ENCODE assay signal across 8 mouse cellular contexts in genomic region chr14:52256311-52257175, GRCm38 (mm10). TPM values are rescaled to one million over a fixed set of nuclear protein-coding genes. Genes with fewer than 3 reads are reported as not detected.
DNase-seq lines count a peak whose midpoint lies in the region; ATAC-seq and TF ChIP-seq lines count a peak whose summit lies in the region.

No protein-coding gene starts in this region.

- H3K9me3 ChIP-seq in hindbrain, embryonic 13.5 days: no peaks in the 10 kb centered on the region
- H3K9me3 ChIP-seq in liver, embryonic 13.5 days (replicated peaks): no peaks in the 10 kb centered on the region

- WGBS in cerebellum, adult 2 months: 2% methylated on average over 18 of the region's 18 CpGs
- 11% methylated on average over 18 of the region's 18 CpGs for WGBS in hindbrain, embryonic 13.5 days
- 3% methylated on average over 18 of the region's 18 CpGs for WGBS in liver, embryonic 13.5 days (ENCODE audit: insufficient replicate concordance)
- WGBS in olfactory bulb, adult 2 months: 4% methylated on average over 18 of the region's 18 CpGs

- H3K9ac ChIP-seq in hindbrain, embryonic 13.5 days: peak overlapping the region; percentile 92
- peak overlapping the region; percentile 89 for H3K9ac ChIP-seq in liver, embryonic 13.5 days

- no peak for TF ChIP-seq CTCF in cerebellum, adult 2 months (IDR thresholded peaks at IDR 0.05; ENCODE audit: borderline replicate concordance, insufficient read depth, low read depth, low read length)
- no peak for TF ChIP-seq CTCF in olfactory bulb, adult 2 months (IDR thresholded peaks at IDR 0.05; ENCODE audit: insufficient read depth, low read depth, low read length)

- no peak for TF ChIP-seq POLR2A in cerebellum, adult 2 months (IDR thresholded peaks at IDR 0.05; ENCODE audit: borderline replicate concordance, insufficient read depth, low read length)
- no peak for TF ChIP-seq POLR2A in olfactory bulb, adult 2 months (IDR thresholded peaks at IDR 0.05; ENCODE audit: insufficient read depth, low read depth, low read length)

- H3K4me3 ChIP-seq in cerebellum, adult 2 months (replicated peaks; ENCODE audit: insufficient read depth, low read depth, low read length): peak overlapping the region; percentile 83
- H3K4me3 ChIP-seq in hindbrain, embryonic 13.5 days: peak overlapping the region; percentile 90
- peak overlapping the region; percentile 79 for H3K4me3 ChIP-seq in liver, embryonic 13.5 days (replicated peaks)
- H3K4me3 ChIP-seq in olfactory bulb, adult 2 months (ENCODE audit: insufficient read depth, low read depth, low read length): peak overlapping the region; percentile 86

- peak overlapping the region; percentile 58; the same call in 1 of the 2 replicates for H3K27ac ChIP-seq in cerebellum, adult 2 months (ENCODE audit: insufficient read depth, low read length)
- peak overlapping the region; percentile 96 for H3K27ac ChIP-seq in hindbrain, embryonic 13.5 days
- peak overlapping the region; percentile 95 for H3K27ac ChIP-seq in liver, embryonic 13.5 days
- 0 out of 2 replicates have a peak overlapping the region, but pooled peaks have one; percentile 56 for H3K27ac ChIP-seq in olfactory bulb, adult 2 months (ENCODE audit: insufficient read depth, low read depth, low read length)

- no peaks in the 10 kb centered on the region; the same call in 1 of the 2 replicates for H3K4me1 ChIP-seq in cerebellum, adult 2 months (ENCODE audit: control insufficient read depth, insufficient read depth, low read length)
- peaks cover 23% of the 10 kb centered on the region for H3K4me1 ChIP-seq in hindbrain, embryonic 13.5 days (replicated peaks)
- peaks cover 47% of the 10 kb centered on the region for H3K4me1 ChIP-seq in liver, embryonic 13.5 days (replicated peaks)
- no peaks in the 10 kb centered on the region for H3K4me1 ChIP-seq in olfactory bulb, adult 2 months (ENCODE audit: control insufficient read depth, insufficient read depth, low read length)

- peak overlapping the region; percentile 84 for H3K4me2 ChIP-seq in hindbrain, embryonic 13.5 days
- peak overlapping the region; percentile 84 for H3K4me2 ChIP-seq in liver, embryonic 13.5 days

- H3K27me3 ChIP-seq in cerebellum, adult 2 months (ENCODE audit: control insufficient read depth, insufficient read depth, low read length): no peaks in the 10 kb centered on the region
- no peaks in the 10 kb centered on the region for H3K27me3 ChIP-seq in hindbrain, embryonic 13.5 days
- no peaks in the 10 kb centered on the region for H3K27me3 ChIP-seq in liver, embryonic 13.5 days

- DNase-seq in cerebellum, adult 2 months: peak; percentile 18 to 22
- DNase-seq in cerebellum, adult 11 months: no peak
- DNase-seq in 416B (ENCODE audit: low read depth): peak; percentile 57
- peak; percentile 11 to 17 for DNase-seq in cerebellum, postnatal 10 days
- peak; percentile 37 for DNase-seq in liver, embryonic 13.5 days
- DNase-seq in urinary bladder, postnatal 4 days (ENCODE audit: low spot score in 2 of 2): no peak

- H3K36me3 ChIP-seq in hindbrain, embryonic 13.5 days: peaks cover 8% of the 10 kb centered on the region
- no peaks in the 10 kb centered on the region for H3K36me3 ChIP-seq in liver, embryonic 13.5 days

- ATAC-seq in hindbrain, embryonic 13.5 days (ENCODE audit: low FRiP score): no peak
- no peak for ATAC-seq in liver, embryonic 13.5 days (ENCODE audit: low read depth)

RNA-seq across cellular contexts. Expression of gene Chd8, which starts 1.0 kb away (rescaled TPM):
- polyA plus RNA-seq in cerebellum, adult 2 months (2012; rRNA removed): 66.8 and 67.6 TPM in 2 replicates
- polyA plus RNA-seq in hindbrain, embryonic 13.5 days (2015; fragmentation: Nextera tagmentation; extraction: Ambion mirVana): 42.4 and 43.8 TPM in 2 replicates
- polyA plus RNA-seq in liver, embryonic 13.5 days (2015; fragmentation: Nextera tagmentation; extraction: Ambion mirVana): 12.1 TPM in 2 replicates
- polyA plus RNA-seq in olfactory bulb, adult 2 months (2012; ENCODE audit: insufficient read depth, insufficient read length, low replicate concordance, missing spikeins): 792 TPM in 1 of 2 replicates, not detected in the other

RNA-seq across cellular contexts. Expression of gene Tox4, which starts 22.4 kb away (rescaled TPM):
- polyA plus RNA-seq in cerebellum, adult 2 months (2012; rRNA removed): 40.2 and 45.2 TPM in 2 replicates
- polyA plus RNA-seq in hindbrain, embryonic 13.5 days (2015; fragmentation: Nextera tagmentation; extraction: Ambion mirVana): 55.5 and 59.6 TPM in 2 replicates
- 19.8 and 20.5 TPM in 2 replicates for polyA plus RNA-seq in liver, embryonic 13.5 days (2015; fragmentation: Nextera tagmentation; extraction: Ambion mirVana)
- not detected in 2 replicates for polyA plus RNA-seq in olfactory bulb, adult 2 months (2012; ENCODE audit: insufficient read depth, insufficient read length, low replicate concordance, missing spikeins)

RNA-seq across cellular contexts. Expression of gene Rab2b, which starts 22.8 kb away (rescaled TPM):
- 37.0 and 37.7 TPM in 2 replicates for polyA plus RNA-seq in cerebellum, adult 2 months (2012; rRNA removed)
- polyA plus RNA-seq in hindbrain, embryonic 13.5 days (2015; fragmentation: Nextera tagmentation; extraction: Ambion mirVana): 57.4 and 61.8 TPM in 2 replicates
- polyA plus RNA-seq in liver, embryonic 13.5 days (2015; fragmentation: Nextera tagmentation; extraction: Ambion mirVana): 2.6 and 3.0 TPM in 2 replicates
- polyA plus RNA-seq in olfactory bulb, adult 2 months (2012; ENCODE audit: insufficient read depth, insufficient read length, low replicate concordance, missing spikeins): 394 TPM in 1 of 2 replicates, not detected in the other

RNA-seq across cellular contexts. Expression of gene Mettl3, which starts 48.4 kb away (rescaled TPM):
- polyA plus RNA-seq in cerebellum, adult 2 months (2012; rRNA removed): 36.4 and 40.6 TPM in 2 replicates
- polyA plus RNA-seq in hindbrain, embryonic 13.5 days (2015; fragmentation: Nextera tagmentation; extraction: Ambion mirVana): 48.1 and 51.5 TPM in 2 replicates
- 20.6 and 21.9 TPM in 2 replicates for polyA plus RNA-seq in liver, embryonic 13.5 days (2015; fragmentation: Nextera tagmentation; extraction: Ambion mirVana)
- polyA plus RNA-seq in olfactory bulb, adult 2 months (2012; ENCODE audit: insufficient read depth, insufficient read length, low replicate concordance, missing spikeins): not detected in 2 replicates

RNA-seq across cellular contexts. Expression of gene Supt16, which starts 59.3 kb away (rescaled TPM):
- 32.2 and 33.9 TPM in 2 replicates for polyA plus RNA-seq in cerebellum, adult 2 months (2012; rRNA removed)
- polyA plus RNA-seq in hindbrain, embryonic 13.5 days (2015; fragmentation: Nextera tagmentation; extraction: Ambion mirVana): 55.0 and 57.1 TPM in 2 replicates
- 45.6 and 51.9 TPM in 2 replicates for polyA plus RNA-seq in liver, embryonic 13.5 days (2015; fragmentation: Nextera tagmentation; extraction: Ambion mirVana)
- polyA plus RNA-seq in olfactory bulb, adult 2 months (2012; ENCODE audit: insufficient read depth, insufficient read length, low replicate concordance, missing spikeins): not detected in 2 replicates

Comparison
In these comparisons a context has a peak if more than half of its experiments do, and no peak if none do; other contexts are left out.
1. DNase-seq: peak in cerebellum, adult 2 months (2 of 2), 416B (single experiment), cerebellum, postnatal 10 days (2 of 2) and liver, embryonic 13.5 days (single experiment); none in cerebellum, adult 11 months (single experiment) and urinary bladder, postnatal 4 days (0 of 2).
2. Peak in every context shown above with its lines, with median percentiles within 50 percentile points of each other: H3K27ac ChIP-seq and H3K4me3 ChIP-seq.